Mouse (Mus musculus) intestine, embryonic 15.5 days (tissue): ENCODE measurements around the gene Srgap1. TPM values are rescaled to one million over a fixed set of nuclear protein-coding genes. Genes with fewer than 3 reads are reported as not detected.

Source experiments
- ATAC-seq: fragments of 200-750 bp; cut with Nextera tagmentation; 2 replicates; pipeline ENCODE4 v1.8.0; 2017; ENCODE audit warnings: moderate TSS enrichment, moderate library complexity
- H3K27ac ChIP-seq: fragments of 300-500 bp; sonication (generic); 2 replicates; pipeline ENCODE4 v1.5.1; 2015; ENCODE audit warnings: mild to moderate bottlenecking, inconsistent platforms
- H3K27me3 ChIP-seq: fragments of 300-500 bp; sonication (generic); replicated peaks from 2 replicates; pipeline ENCODE4 v1.6.1; 2015; ENCODE audit warnings: inconsistent platforms
- H3K36me3 ChIP-seq: fragments of 300-500 bp; sonication (generic); 2 replicates; pipeline ENCODE4 v1.6.1; 2015; ENCODE audit warnings: inconsistent platforms
- H3K4me1 ChIP-seq: fragments of 300-500 bp; sonication (generic); replicated peaks from 2 replicates; pipeline ENCODE4 v1.6.1; 2015; ENCODE audit warnings: inconsistent platforms
- H3K4me2 ChIP-seq: fragments of 300-500 bp; sonication (generic); replicated peaks from 2 replicates; pipeline ENCODE4 v1.6.1; 2015; ENCODE audit warnings: mild to moderate bottlenecking, inconsistent platforms
- H3K4me3 ChIP-seq: fragments of 300-500 bp; sonication (generic); replicated peaks from 2 replicates; pipeline ENCODE4 v1.5.1; 2015; ENCODE audit warnings: inconsistent platforms
- H3K9ac ChIP-seq: fragments of 300-500 bp; sonication (generic); 2 replicates; pipeline ENCODE4 v1.6.1; 2015; ENCODE audit warnings: inconsistent platforms
- H3K9me3 ChIP-seq: fragments of 300-500 bp; sonication (generic); 2 replicates; pipeline ENCODE4 v1.6.1; 2016; ENCODE audit warnings: inconsistent platforms
- WGBS: fragments of 180-500 bp; shearing (Covaris S2); methylation state at CpG from one replicate; pipeline ENCODE4 v1.1.7; 2015; 5-methylcytosine and 5-hydroxymethylcytosine counted together
- polyA plus RNA-seq: library from polyadenylated mRNA; unstranded; fragments of >200 nt; fragmentation: Nextera tagmentation; extraction: Ambion mirVana; gene quantifications from 2 replicates; pipeline ENCODE4 v1.2.1, GENCODE M21; 2015

Srgap1 gene
- polyA plus RNA-seq, 1 experiment from 2014 or later, result 7.7 TPM

DNA sequence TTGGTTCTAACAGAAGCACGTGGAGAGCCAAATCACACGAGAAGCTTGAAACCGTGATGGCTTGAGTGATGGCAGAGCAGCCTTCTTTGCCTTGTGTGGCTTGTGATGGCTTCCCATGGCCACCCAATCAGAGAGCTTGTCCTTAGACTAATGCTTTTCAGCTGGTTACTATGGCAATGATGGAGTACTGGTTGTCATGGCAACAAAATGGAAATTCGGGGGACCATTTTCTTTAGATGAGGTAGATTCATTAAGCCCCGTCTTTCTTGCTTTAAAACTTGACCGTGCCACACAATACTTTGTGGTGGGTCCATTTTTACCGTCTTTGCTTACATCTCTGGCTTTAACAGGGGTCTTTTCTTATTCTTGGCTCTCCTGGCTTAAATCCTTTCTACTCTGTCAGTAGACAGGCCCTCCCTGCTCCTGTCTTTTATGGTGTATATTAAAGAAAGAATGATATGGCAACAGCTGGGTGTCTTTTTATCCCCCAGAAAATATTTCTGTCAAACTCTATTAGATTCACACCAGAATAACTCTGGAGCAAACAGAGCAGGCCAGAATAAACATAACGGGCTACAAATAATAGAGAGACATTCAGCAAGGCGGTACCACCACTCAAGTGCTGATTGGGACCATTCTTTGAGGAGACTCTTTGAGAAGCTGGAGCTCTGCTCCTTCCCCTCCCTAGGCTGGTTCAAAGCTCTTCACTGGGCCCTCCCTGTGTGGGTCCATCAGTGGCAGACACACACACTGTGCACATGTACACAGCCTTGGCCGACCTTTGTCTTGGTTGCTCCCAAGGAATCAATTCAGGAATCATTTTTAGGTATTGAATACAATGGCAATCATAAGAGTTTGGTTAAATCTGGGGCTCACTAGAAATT is 281.7 kb downstream of the Srgap1 start:
- Histone ChIP-seq H3K9ac (no peak overlapping the region), H3K4me1 (no peaks in the 10 kb centered on the region), H3K27ac (no peak overlapping the region), H3K4me2 (no peak overlapping the region), H3K27me3 (no peaks in the 10 kb centered on the region), H3K9me3 (no peaks in the 10 kb centered on the region), H3K4me3 (no peak overlapping the region), H3K36me3 (no peaks in the 10 kb centered on the region)
- 75% methylated on average over 10 of the region's 10 CpGs for WGBS
- ATAC-seq, result no peak

- ATAC-seq, result no peak
- Histone ChIP-seq H3K4me2 (no peak overlapping the region), H3K27me3 (no peaks in the 10 kb centered on the region), H3K27ac (no peak overlapping the region), H3K9me3 (no peaks in the 10 kb centered on the region), H3K4me1 (no peaks in the 10 kb centered on the region), H3K4me3 (no peak overlapping the region), H3K9ac (no peak overlapping the region), H3K36me3 (no peaks in the 10 kb centered on the region)
- 79% methylated on average over 13 of the region's 13 CpGs for WGBS
These were observed 282.5 kb downstream of the Srgap1 start for GRCm38 (mm10) chr10:121764469-121765173.

- Histone ChIP-seq H3K27ac (no peak overlapping the region), H3K4me2 (no peak overlapping the region), H3K9me3 (no peaks in the 10 kb centered on the region), H3K4me3 (no peak overlapping the region), H3K9ac (no peak overlapping the region), H3K36me3 (no peaks in the 10 kb centered on the region), H3K4me1 (no peaks in the 10 kb centered on the region), H3K27me3 (no peaks in the 10 kb centered on the region)
- no peak for ATAC-seq
- whole genome bisulfite sequencing, result 81% methylated on average over 8 of the region's 13 CpGs
These were observed 283.9 kb downstream of the Srgap1 start for GRCm38 (mm10) chr10:121763191-121763590.

DNA sequence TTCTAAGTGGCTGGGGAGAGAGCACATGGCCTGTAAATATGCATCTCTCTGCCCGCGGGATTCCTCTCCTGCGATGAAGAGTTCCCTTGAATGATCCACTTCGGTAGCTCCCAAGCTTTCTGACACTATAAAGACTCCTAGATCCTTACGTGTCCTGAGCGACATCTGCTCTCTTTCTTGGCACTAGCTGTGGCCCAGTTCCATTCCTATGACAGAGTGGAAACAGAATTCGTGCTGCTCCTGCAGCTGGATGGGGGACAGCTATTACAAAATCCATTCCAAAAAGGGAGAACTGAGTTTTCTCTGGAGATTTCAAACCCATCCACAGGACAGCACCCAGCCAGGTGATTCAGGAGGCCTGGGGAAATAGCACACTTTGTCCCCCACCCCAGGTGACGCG is 285.0 kb downstream of the Srgap1 start:
- ATAC-seq, result no peak
- no peaks in the 10 kb centered on the region for H3K27me3 ChIP-seq
- no peaks in the 10 kb centered on the region for H3K36me3 ChIP-seq
- no peak overlapping the region for H3K4me3 ChIP-seq
- H3K9ac ChIP-seq, result no peak overlapping the region
- no peaks in the 10 kb centered on the region for H3K9me3 ChIP-seq
- H3K27ac ChIP-seq, result no peak overlapping the region
- no peaks in the 10 kb centered on the region for H3K4me1 ChIP-seq
- WGBS, result 82% methylated on average over 9 of the region's 9 CpGs
- no peak overlapping the region for H3K4me2 ChIP-seq

- H3K4me3 ChIP-seq, result no peak overlapping the region
- H3K27me3 ChIP-seq, result no peaks in the 10 kb centered on the region
- ATAC-seq, result no peak
- H3K4me1 ChIP-seq, result peaks cover 5% of the 10 kb centered on the region; the same call in 1 of the 2 replicates
- H3K4me2 ChIP-seq, result no peak overlapping the region
- WGBS, result 48% methylated on average over 8 of the region's 8 CpGs
- no peaks in the 10 kb centered on the region for H3K36me3 ChIP-seq
- no peaks in the 10 kb centered on the region for H3K9me3 ChIP-seq
- no peak overlapping the region for H3K27ac ChIP-seq
- no peak overlapping the region for H3K9ac ChIP-seq
These were observed 288.0 kb downstream of the Srgap1 start for GRCm38 (mm10) chr10:121759095-121759494.

- Histone ChIP-seq H3K27me3 (no peaks in the 10 kb centered on the region), H3K4me3 (no peak overlapping the region), H3K4me1 (peaks cover 5% of the 10 kb centered on the region; the same call in 1 of the 2 replicates), H3K27ac (no peak overlapping the region), H3K36me3 (no peaks in the 10 kb centered on the region; the same call in 1 of the 2 replicates), H3K9me3 (no peaks in the 10 kb centered on the region), H3K9ac (no peak overlapping the region), H3K4me2 (no peak overlapping the region)
- 63% methylated on average over 4 of the region's 4 CpGs for WGBS
- ATAC-seq, result no peak
These were observed 290.4 kb downstream of the Srgap1 start for GRCm38 (mm10) chr10:121756677-121757076.

DNA sequence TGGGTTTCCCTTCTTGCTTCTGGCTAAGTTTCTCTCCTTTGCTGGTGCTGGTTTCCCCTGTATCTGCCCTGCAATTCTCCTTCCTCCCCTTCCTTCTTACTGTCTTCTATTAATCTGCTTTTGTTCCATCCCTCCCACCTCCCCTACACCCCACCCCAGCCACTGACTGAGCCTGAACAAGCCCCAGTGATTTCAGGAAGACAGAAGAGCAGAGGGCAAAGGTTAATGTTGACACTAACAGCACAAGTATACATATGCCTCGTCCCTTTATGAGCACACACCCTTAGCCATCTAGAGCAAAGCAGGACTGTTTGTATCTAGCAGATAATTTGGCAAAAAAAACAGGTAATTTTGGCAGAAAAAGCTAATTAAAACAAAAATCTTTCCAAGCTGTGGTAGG is 291.3 kb downstream of the Srgap1 start:
- peak; percentile 71; the same call in 1 of the 2 replicates for ATAC-seq
- no peaks in the 10 kb centered on the region for H3K27me3 ChIP-seq
- H3K9me3 ChIP-seq, result no peaks in the 10 kb centered on the region
- 7% methylated on average over 1 of the region's 1 CpGs for WGBS
- H3K4me2 ChIP-seq, result no peak overlapping the region
- no peak overlapping the region for H3K4me3 ChIP-seq
- H3K4me1 ChIP-seq, result peaks cover 5% of the 10 kb centered on the region; the same call in 1 of the 2 replicates
- no peaks in the 10 kb centered on the region; the same call in none of the 2 replicates for H3K36me3 ChIP-seq
- H3K9ac ChIP-seq, result no peak overlapping the region
- H3K27ac ChIP-seq, result no peak overlapping the region

- H3K9ac ChIP-seq, result no peak overlapping the region
- no peak overlapping the region for H3K4me2 ChIP-seq
- no peak overlapping the region for H3K4me3 ChIP-seq
- WGBS, result 62% methylated on average over 5 of the region's 5 CpGs
- ATAC-seq, result no peak
- H3K36me3 ChIP-seq, result peaks cover 9% of the 10 kb centered on the region
- H3K27ac ChIP-seq, result no peak overlapping the region
- no peaks in the 10 kb centered on the region for H3K27me3 ChIP-seq
- H3K9me3 ChIP-seq, result no peaks in the 10 kb centered on the region
- peaks cover 5% of the 10 kb centered on the region; the same call in 1 of the 2 replicates for H3K4me1 ChIP-seq
These were observed 292.9 kb downstream of the Srgap1 start for GRCm38 (mm10) chr10:121754237-121754636.

DNA sequence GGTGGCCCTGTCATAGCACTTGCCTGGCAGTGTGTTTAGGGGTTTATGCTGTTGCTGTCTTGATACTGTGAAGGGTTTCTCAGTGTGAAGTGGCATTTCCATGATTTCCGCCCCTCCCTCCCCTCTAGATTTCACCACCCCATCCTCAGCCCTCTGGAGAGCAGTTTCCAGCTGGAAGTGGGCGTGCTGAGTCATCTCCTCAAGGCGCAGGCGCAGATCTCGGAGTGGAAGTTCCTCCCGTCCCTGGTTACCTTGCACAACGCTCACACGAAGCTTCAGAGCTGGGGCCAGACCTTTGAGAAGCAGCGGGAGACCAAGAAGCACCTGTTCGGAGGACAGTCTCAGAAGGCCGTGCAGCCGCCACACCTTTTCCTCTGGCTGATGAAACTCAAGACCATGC is 296.9 kb downstream of the Srgap1 start:
- no peak overlapping the region for H3K4me3 ChIP-seq
- H3K9ac ChIP-seq, result no peak overlapping the region
- no peaks in the 10 kb centered on the region for H3K27me3 ChIP-seq
- peaks cover 24% of the 10 kb centered on the region for H3K36me3 ChIP-seq
- H3K4me2 ChIP-seq, result no peak overlapping the region
- H3K27ac ChIP-seq, result no peak overlapping the region
- H3K4me1 ChIP-seq, result no peaks in the 10 kb centered on the region
- no peak for ATAC-seq
- WGBS, result 90% methylated on average over 12 of the region's 12 CpGs
- H3K9me3 ChIP-seq, result no peaks in the 10 kb centered on the region

DNA sequence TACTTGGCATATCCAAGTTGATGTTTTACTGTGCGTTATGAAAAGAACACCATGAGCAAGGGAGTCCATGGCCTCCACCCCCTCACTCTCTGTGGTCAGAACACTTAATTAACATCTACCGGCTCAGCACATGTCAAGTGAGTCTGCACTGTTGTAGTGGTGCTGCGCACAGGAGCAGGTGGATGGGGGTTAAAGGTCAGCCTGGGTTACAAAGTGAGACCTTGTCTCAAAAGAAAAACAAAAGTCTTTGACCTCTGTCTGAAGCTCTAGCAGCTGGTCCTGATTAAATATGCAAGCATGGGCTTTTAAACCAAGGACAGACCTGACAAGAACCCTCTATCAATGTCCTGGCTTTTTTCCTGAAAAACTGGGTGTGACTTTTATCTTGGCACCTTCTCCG is 304.8 kb downstream of the Srgap1 start:
- peaks cover 12% of the 10 kb centered on the region for H3K36me3 ChIP-seq
- WGBS, result 62% methylated on average over 4 of the region's 4 CpGs
- no peak overlapping the region for H3K9ac ChIP-seq
- H3K27me3 ChIP-seq, result no peaks in the 10 kb centered on the region
- peaks cover 12% of the 10 kb centered on the region for H3K4me1 ChIP-seq
- H3K27ac ChIP-seq, result no peak overlapping the region
- no peak for ATAC-seq
- H3K4me2 ChIP-seq, result no peak overlapping the region
- H3K4me3 ChIP-seq, result no peak overlapping the region
- no peaks in the 10 kb centered on the region for H3K9me3 ChIP-seq

GRCm38 (mm10) chr10:121739548-121740505 is 307.3 kb downstream of the Srgap1 start, which contains the start of gene BC048403:
Gene BC048403 (plus strand): TSS chr10:121739937.
- Histone ChIP-seq H3K9me3 (no peaks in the 10 kb centered on the region), H3K4me2 (peak within 1 kb of the TSS; percentile 93), H3K27ac (0 out of 2 replicates have a peak within 1 kb of the TSS, but pooled peaks have one; percentile 51), H3K36me3 (no peaks in the 10 kb centered on the region), H3K4me1 (peaks cover 12% of the 10 kb centered on the region), H3K27me3 (no peaks in the 10 kb centered on the region), H3K9ac (peak within 1 kb of the TSS; percentile 73), H3K4me3 (peak within 1 kb of the TSS; percentile 91)
- peak; percentile 96 for ATAC-seq
- WGBS, result under 1% methylated on average over 68 of the region's 68 CpGs
